Mouse (Mus musculus) stomach, embryonic 14.5 days (tissue): ENCODE results near the gene 2010106E10Rik. TPM values are rescaled to one million over a fixed set of nuclear protein-coding genes. Genes with fewer than 3 reads are reported as not detected.

Source experiments
- polyA plus RNA-seq: library from polyadenylated mRNA; unstranded; fragments of >200 nt; fragmentation: Nextera tagmentation; extraction: Ambion mirVana; gene quantifications from 2 replicates; pipeline ENCODE4 v1.2.1, GENCODE M21; 2014

Gene 2010106E10Rik
- polyA plus RNA-seq, 1 experiment from 2014 or later, result not detected

Other genes starting within 250 kb of the 2010106E10Rik start
- 48.6 and 55.1 TPM in 2 replicates for gene Apool, start 183.9 kb upstream of the 2010106E10Rik start, polyA plus RNA-seq
- not detected in 2 replicates for gene Satl1, start 88.5 kb upstream of the 2010106E10Rik start, polyA plus RNA-seq
- 17.9 and 19.3 TPM in 2 replicates for gene Zfp711, start 105.3 kb downstream of the 2010106E10Rik start, polyA plus RNA-seq
- gene Pof1b, start 203.4 kb downstream of the 2010106E10Rik start, polyA plus RNA-seq, result 11.8 and 13.5 TPM in 2 replicates